Mouse (Mus musculus) small intestine, adult 2 months (tissue): ENCODE data around the gene Vmn1r124.
"Not testable (repeated sequence)": the region's sequence is repeated elsewhere in the genome, so short reads cannot be mapped to it uniquely, and the experiment has no call there.

Experiments used
- CTCF ChIP-seq: fragments of 200-500 bp; IDR thresholded peaks from 2 replicates; pipeline ENCODE4 v1.5.1; 2012; ENCODE audit warnings: low read depth, mild to moderate bottlenecking, control low read depth, inconsistent platforms, low read length, moderate library complexity, mixed read lengths; ENCODE audit not compliant: insufficient replicate concordance, insufficient read length; ENCODE audit errors: extremely low read depth
- POLR2A ChIP-seq: fragments of 200-500 bp; IDR thresholded peaks from 2 replicates; pipeline ENCODE4 v1.6.1; 2012; ENCODE audit warnings: low read depth, mild to moderate bottlenecking, control low read depth, inconsistent platforms, low read length, moderate library complexity

DNA sequence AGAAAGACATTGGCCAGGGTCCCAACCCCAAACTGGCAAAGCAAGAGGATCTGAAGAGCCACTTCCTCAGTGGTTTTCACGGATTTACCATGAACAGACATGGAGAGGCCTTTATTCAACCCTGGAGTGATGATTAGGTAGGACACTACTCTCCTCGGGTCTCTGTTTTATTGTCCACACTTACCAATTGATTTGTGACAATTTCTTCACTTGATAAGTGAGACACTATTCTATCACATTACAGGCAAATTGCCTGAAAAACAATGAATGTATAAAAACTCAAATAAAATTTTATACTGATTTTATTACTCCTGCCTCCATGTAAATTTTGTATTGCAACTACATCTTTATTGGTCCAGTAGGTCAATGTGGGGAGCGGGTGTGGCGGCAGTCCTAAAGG is at the start of gene Vmn1r124:
- TF ChIP-seq CTCF, POLR2A: not testable (repeated sequence)
